Mouse (Mus musculus) forebrain, postnatal 0 days (tissue): ENCODE results near the gene Gm37240. TPM values are rescaled to one million over a fixed set of nuclear protein-coding genes. Genes with fewer than 3 reads are reported as not detected.

Source experiments
- ATAC-seq: fragments of 200-750 bp; cut with Nextera tagmentation; 2 replicates; pipeline ENCODE4 v1.8.0; 2017; ENCODE audit warnings: mild to moderate bottlenecking, moderate library complexity
- DNase-seq: peaks from one replicate; pipeline ENCODE4 v3.0.0-alpha.2; 2015
- H3K27ac ChIP-seq: fragments of 300-500 bp; sonication (generic); 2 replicates; pipeline ENCODE4 v1.5.1; 2014; ENCODE audit warnings: low read depth, mild to moderate bottlenecking, antibody characterized with exemption, low read length, moderate library complexity, mixed read lengths
- H3K27me3 ChIP-seq: fragments of 300-500 bp; sonication (generic); 2 replicates; pipeline ENCODE4 v1.6.1; 2014; ENCODE audit warnings: mild to moderate bottlenecking, low read length, mixed read lengths; ENCODE audit not compliant: insufficient read depth
- H3K36me3 ChIP-seq: fragments of 300-500 bp; sonication (generic); 2 replicates; pipeline ENCODE4 v1.6.1; 2014; ENCODE audit warnings: mild to moderate bottlenecking, moderate library complexity; ENCODE audit not compliant: insufficient read depth
- H3K4me1 ChIP-seq: fragments of 300-500 bp; sonication (generic); 2 replicates; pipeline ENCODE4 v1.6.1; 2014; ENCODE audit warnings: antibody characterized with exemption; ENCODE audit not compliant: insufficient read depth
- H3K4me2 ChIP-seq: fragments of 300-500 bp; sonication (generic); 2 replicates; pipeline ENCODE4 v1.6.1; 2014; ENCODE audit warnings: low read depth, mild to moderate bottlenecking, moderate library complexity
- H3K4me3 ChIP-seq: fragments of 300-500 bp; sonication (generic); 2 replicates; pipeline ENCODE4 v1.5.1; 2014; ENCODE audit warnings: low read depth, low read length, mixed read lengths
- H3K9ac ChIP-seq: fragments of 300-500 bp; sonication (generic); 2 replicates; pipeline ENCODE4 v1.6.1; 2014; ENCODE audit warnings: mild to moderate bottlenecking
- H3K9me3 ChIP-seq: fragments of 300-500 bp; sonication (generic); 2 replicates; pipeline ENCODE4 v1.6.1; 2016; ENCODE audit warnings: low read length
- CTCF ChIP-seq: sonication (generic); IDR thresholded peaks from 2 replicates; pipeline ENCODE4 v1.5.1; 2016; ENCODE audit warnings: antibody characterized with exemption, control low read depth, low read depth
- WGBS: fragments of 180-500 bp; shearing (Covaris S2); extraction: QIAGEN DNeasy Blood & Tissue Kit; methylation state at CpG from one replicate; pipeline ENCODE4 v1.1.7; 2014; 5-methylcytosine and 5-hydroxymethylcytosine counted together
- polyA plus RNA-seq: library from polyadenylated mRNA; unstranded; fragments of >200 nt; fragmentation: Nextera tagmentation; extraction: Ambion mirVana; gene quantifications from 2 replicates; pipeline ENCODE4 v1.2.1, GENCODE M21; 2015
- total RNA-seq: library from RNA; depleted of rRNA; stranded (reverse); fragments of >200 nt; gene quantifications from 2 replicates; pipeline ENCODE4 v1.2.3, GENCODE M21; 2014

Gene Gm37240
- total and polyA plus RNA-seq, 2 experiments from 2014 or later = 0.67 to 1.2 TPM

DNA sequence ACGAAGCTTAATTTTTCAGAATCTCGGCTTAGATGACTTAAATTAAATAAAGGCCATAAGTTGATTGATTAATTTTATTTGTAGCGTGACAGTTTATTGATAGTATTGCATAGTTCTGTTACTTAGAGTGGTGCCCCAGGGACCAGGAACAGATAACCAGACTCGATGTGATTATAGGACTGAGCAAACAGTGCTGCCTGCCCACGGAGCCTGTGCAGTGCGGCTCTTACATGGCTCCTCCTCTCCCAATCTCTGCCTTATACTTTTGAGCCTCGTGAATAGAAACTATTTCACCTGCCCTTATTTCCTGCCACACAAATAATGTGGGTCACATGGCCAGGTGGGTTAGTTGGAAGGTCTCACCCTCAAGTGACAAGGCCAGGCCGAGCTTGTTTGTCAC lies 989.4 kb downstream of the Gm37240 start:
- no peaks in the 10 kb centered on the region for H3K9me3 ChIP-seq
- no peak overlapping the region for H3K4me3 ChIP-seq
- H3K4me1 ChIP-seq = no peaks in the 10 kb centered on the region
- TF ChIP-seq CTCF = no peak
- H3K27ac ChIP-seq = no peak overlapping the region
- DNase-seq (no peak), ATAC-seq (no peak)
- no peaks in the 10 kb centered on the region for H3K27me3 ChIP-seq
- no peak overlapping the region for H3K4me2 ChIP-seq
- WGBS = 93% methylated on average over 8 of the region's 8 CpGs
- H3K36me3 ChIP-seq = no peaks in the 10 kb centered on the region
- H3K9ac ChIP-seq = no peak overlapping the region

DNA sequence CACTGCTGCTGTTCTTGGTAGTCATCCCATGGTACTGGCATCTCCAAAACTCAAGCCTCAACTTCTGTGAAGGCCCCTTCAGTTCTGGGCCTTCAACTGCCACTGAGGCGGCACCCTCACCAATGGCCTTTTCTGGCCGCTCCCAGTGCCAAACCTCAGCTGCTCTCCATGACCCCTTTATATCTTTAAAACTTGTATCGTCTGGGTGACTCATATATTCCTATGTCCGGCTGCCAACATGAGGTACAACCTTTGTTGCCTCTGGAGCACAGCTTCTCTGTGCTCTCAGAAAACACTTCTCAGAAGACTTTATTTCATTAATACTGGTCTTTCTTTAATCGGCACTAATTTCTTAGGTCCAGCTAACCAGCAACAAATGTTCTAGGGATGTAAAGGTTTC lies 996.3 kb downstream of the Gm37240 start:
- no peaks in the 10 kb centered on the region for H3K27me3 ChIP-seq
- TF ChIP-seq CTCF = no peak
- no peak overlapping the region for H3K27ac ChIP-seq
- no peaks in the 10 kb centered on the region for H3K4me1 ChIP-seq
- no peaks in the 10 kb centered on the region for H3K9me3 ChIP-seq
- 98% methylated on average over 5 of the region's 5 CpGs for WGBS
- H3K4me2 ChIP-seq = no peak overlapping the region
- H3K9ac ChIP-seq = no peak overlapping the region
- no peaks in the 10 kb centered on the region for H3K36me3 ChIP-seq
- H3K4me3 ChIP-seq = no peak overlapping the region
- no peak for ATAC-seq
- DNase-seq = no peak

DNA sequence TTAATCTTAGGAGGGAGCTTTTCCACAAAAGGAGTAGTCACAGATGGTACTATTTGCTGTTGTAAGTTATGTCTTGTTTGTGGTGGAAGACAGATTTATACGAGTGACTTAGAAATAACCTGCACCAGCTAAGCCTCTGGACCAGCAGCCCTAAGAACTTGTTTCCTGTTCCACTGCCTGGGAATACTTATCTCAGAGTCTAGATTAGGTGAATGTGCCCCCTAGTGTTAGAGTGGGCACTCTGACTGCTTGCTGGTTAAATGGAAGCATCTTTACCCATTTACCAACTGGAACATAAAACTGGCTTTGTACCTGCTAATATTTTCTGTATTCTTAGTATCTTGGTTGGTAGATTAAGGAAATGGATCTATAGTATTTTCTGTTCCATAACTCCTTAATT lies 997.7 kb downstream of the Gm37240 start:
- WGBS = 87% methylated on average over 1 of the region's 1 CpGs
- no peak overlapping the region for H3K4me3 ChIP-seq
- peak; percentile 69 for TF ChIP-seq CTCF
- no peaks in the 10 kb centered on the region for H3K27me3 ChIP-seq
- H3K9ac ChIP-seq = no peak overlapping the region
- no peak overlapping the region for H3K4me2 ChIP-seq
- H3K27ac ChIP-seq = no peak overlapping the region
- no peaks in the 10 kb centered on the region for H3K36me3 ChIP-seq
- ATAC-seq (no peak), DNase-seq (peak; percentile 38)
- H3K9me3 ChIP-seq = no peaks in the 10 kb centered on the region
- H3K4me1 ChIP-seq = no peaks in the 10 kb centered on the region

DNA sequence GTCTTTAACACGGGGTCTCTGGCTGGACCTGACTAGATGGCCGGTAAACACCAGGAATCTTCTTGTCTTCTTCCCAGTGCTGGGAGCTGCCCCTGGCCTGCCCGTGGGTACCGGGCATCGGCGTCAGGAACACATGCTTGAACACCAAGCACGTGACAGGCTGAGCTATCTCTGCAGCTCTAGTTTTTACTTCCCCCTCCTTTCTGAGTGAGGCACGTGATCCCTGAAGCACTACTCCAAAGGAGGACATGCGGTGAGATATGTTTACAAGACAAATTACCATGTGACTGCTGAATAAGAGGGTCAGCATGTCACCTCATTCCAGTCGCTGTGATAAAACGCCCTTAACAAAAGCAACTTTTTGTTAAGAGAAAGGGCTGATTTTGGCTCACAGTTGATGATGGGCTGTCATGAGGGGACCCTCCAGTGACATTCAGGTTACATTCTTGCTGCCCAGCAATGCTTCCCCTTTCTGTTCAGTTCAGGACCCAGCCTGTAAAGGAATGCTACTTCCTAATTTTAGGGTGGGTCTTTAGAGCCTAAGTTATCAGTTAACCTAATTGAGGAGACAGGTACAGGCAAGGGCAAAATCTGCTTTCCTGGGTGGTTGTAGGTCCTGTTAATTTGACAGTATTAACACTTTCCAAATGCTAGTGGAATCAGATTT lies 1003.4 kb downstream of the Gm37240 start:
- DNase-seq = no peak
- Histone ChIP-seq H3K4me2 (no peak overlapping the region), H3K9me3 (no peaks in the 10 kb centered on the region), H3K27me3 (no peaks in the 10 kb centered on the region), H3K4me1 (no peaks in the 10 kb centered on the region), H3K9ac (no peak overlapping the region), H3K4me3 (no peak overlapping the region), H3K27ac (no peak overlapping the region), H3K36me3 (no peaks in the 10 kb centered on the region)
- 70% methylated on average over 11 of the region's 11 CpGs for WGBS
- no peak for ATAC-seq
- TF ChIP-seq CTCF = no peak

DNA sequence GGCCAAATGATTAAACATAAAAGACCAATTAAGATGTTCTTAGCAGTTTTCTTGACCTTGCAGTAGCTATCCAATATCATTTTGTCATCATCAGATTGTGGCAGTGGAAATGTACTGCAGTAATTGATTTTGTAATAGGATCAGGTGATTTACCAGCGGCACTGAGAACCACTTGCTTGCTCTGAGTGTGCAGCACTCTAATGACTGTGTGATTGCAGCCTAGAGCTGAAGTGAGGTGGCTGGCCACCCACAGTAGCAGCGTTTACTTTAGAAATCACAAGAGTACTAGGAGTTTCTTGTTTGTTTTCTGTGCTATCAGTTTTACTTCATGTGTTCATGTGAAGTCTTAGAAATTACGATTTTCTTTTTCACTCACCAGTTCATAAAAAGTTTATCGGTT lies 1011.1 kb downstream of the Gm37240 start:
- no peaks in the 10 kb centered on the region for H3K27me3 ChIP-seq
- no peak overlapping the region for H3K4me2 ChIP-seq
- 83% methylated on average over 4 of the region's 4 CpGs for WGBS
- H3K9me3 ChIP-seq = no peaks in the 10 kb centered on the region
- TF ChIP-seq CTCF = no peak
- no peak for ATAC-seq
- H3K9ac ChIP-seq = no peak overlapping the region
- no peak overlapping the region for H3K27ac ChIP-seq
- no peaks in the 10 kb centered on the region for H3K36me3 ChIP-seq
- H3K4me3 ChIP-seq = no peak overlapping the region
- no peaks in the 10 kb centered on the region for H3K4me1 ChIP-seq
- no peak for DNase-seq

DNA sequence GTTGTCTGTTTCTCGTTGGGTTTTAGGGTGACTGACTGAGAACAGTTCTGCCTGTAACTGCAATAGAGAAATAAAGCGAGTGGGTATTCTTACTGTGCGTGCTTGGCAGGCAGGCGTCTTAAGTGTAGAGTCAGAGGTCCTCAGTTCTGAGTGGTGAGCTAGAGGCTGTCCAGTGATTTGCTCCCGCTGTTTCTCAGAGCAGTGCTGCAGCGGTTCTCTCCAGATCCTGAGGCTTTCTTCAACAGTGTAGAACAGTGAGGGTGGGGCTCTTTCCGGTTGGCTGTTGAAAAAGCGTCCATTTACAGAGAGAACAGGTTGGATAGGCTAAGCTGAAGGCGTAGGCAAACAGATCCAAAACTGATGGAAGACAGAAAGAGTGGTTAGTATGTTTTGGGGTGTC lies 1012.0 kb downstream of the Gm37240 start:
- Histone ChIP-seq H3K27ac (no peak overlapping the region), H3K4me3 (no peak overlapping the region), H3K4me1 (no peaks in the 10 kb centered on the region), H3K36me3 (no peaks in the 10 kb centered on the region), H3K27me3 (no peaks in the 10 kb centered on the region), H3K9ac (no peak overlapping the region), H3K9me3 (no peaks in the 10 kb centered on the region), H3K4me2 (no peak overlapping the region)
- ATAC-seq (no peak), DNase-seq (no peak)
- WGBS = 78% methylated on average over 9 of the region's 9 CpGs
- no peak for TF ChIP-seq CTCF

DNA sequence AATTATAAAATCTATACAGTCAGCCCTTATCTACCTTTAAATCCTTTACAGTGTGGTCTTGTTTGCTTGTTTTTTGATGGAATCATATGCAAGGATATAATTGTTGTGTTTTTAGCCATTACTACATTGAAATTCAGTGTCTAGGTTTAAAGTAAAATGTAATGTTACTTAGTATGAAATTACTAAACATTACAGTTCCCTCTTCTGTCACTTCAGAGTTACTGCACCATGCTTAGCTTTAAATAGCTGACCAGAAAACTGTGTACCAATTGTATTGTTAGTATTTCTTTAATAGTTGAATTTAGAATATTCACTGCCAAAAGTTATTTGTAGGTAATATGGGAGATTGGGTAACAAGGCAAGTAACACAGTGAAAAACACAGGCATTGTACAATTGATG lies 1017.2 kb downstream of the Gm37240 start:
- DNase-seq (peak; percentile 13), ATAC-seq (no peak)
- Histone ChIP-seq H3K27me3 (no peaks in the 10 kb centered on the region), H3K4me2 (no peak overlapping the region), H3K27ac (no peak overlapping the region), H3K9ac (no peak overlapping the region), H3K4me1 (no peaks in the 10 kb centered on the region), H3K4me3 (no peak overlapping the region), H3K9me3 (no peaks in the 10 kb centered on the region), H3K36me3 (no peaks in the 10 kb centered on the region)
- peak; percentile 60 for TF ChIP-seq CTCF

DNA sequence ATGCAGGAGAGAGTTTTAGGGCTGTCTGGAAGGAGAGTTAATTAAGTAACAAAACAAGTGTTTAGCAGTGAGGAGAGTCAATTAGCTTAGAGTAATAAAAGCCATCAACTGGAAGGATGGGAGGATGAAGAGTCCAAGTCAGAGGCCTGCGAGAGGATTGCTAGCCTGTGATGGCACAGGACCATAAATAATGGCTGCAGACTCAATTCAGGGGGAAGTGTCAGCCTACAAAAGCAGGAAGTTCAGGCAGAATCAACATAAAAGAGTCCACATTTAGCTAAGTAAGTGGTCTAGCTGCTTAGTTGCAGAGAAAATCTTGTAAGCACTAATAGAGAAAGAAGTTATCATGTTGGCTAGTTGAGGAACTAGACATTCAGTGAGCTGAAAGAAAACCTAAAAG lies 1019.3 kb downstream of the Gm37240 start:
- H3K27ac ChIP-seq = no peak overlapping the region
- no peaks in the 10 kb centered on the region for H3K36me3 ChIP-seq
- no peak overlapping the region for H3K4me3 ChIP-seq
- no peaks in the 10 kb centered on the region for H3K4me1 ChIP-seq
- H3K4me2 ChIP-seq = no peak overlapping the region
- TF ChIP-seq CTCF = no peak
- no peak overlapping the region for H3K9ac ChIP-seq
- 17% methylated on average over 1 of the region's 1 CpGs for WGBS
- ATAC-seq (no peak), DNase-seq (no peak)
- no peaks in the 10 kb centered on the region for H3K9me3 ChIP-seq
- H3K27me3 ChIP-seq = no peaks in the 10 kb centered on the region
